Mouse (Mus musculus): ENCODE measurements around the gene Tmed10. TPM values are rescaled to one million over a fixed set of nuclear protein-coding genes. Genes with fewer than 3 reads are reported as not detected.

The Tmed10 gene
- total and polyA plus RNA-seq, 3 experiments = 60.0 to 211 (median 70.2) TPM

- Histone ChIP-seq H3K36me3 (replicated peaks in 1 of 2; ENCODE audit: control insufficient read depth in 1 of 2, insufficient read depth in 1 of 2, low read length in 1 of 2) (no peaks in the 10 kb centered on the region), H3K4me3 (replicated peaks in 1 of 3; ENCODE audit: low read depth in 2 of 3, low read length in 2 of 3, poor library complexity in 1 of 3) (no peak overlapping the region), H3K27ac (ENCODE audit: insufficient read depth, low read depth) (no peak overlapping the region), H3K4me2 (ENCODE audit: insufficient read depth, low read depth, poor library complexity, severe bottlenecking) (no peak overlapping the region), H3K4me1 (ENCODE audit: control insufficient read depth in 1 of 2, insufficient read depth in 2 of 2) (peaks cover 3 to 19% of the 10 kb centered on the region in 2 experiments), H3K27me3 (replicated peaks) (peaks cover 4% of the 10 kb centered on the region), H3K79me2 (replicated peaks; ENCODE audit: control insufficient read depth, extremely low read depth, insufficient read depth, poor library complexity, severe bottlenecking) (no peaks in the 10 kb centered on the region), H3K9me3 (replicated peaks; ENCODE audit: low read length) (no peaks in the 10 kb centered on the region), H3K9ac (ENCODE audit: insufficient read depth, low read depth) (no peak overlapping the region)
- peak; percentile 49 for DNase-seq (ENCODE audit: extremely low read depth)
- TF ChIP-seq MAZ (IDR thresholded peaks at IDR 0.05; ENCODE audit: low read depth, low read length) = no peak
- TF ChIP-seq BHLHE40 (IDR thresholded peaks at IDR 0.05; ENCODE audit: low read depth, low read length) = peak; percentile 71
- no peak for TF ChIP-seq NELFE (IDR thresholded peaks at IDR 0.05; ENCODE audit: low read depth, low read length)
- dilution Hi-C loops (cut with MboI; ENCODE audit: extremely low pct_ligation_motif_present, extremely low pct_unique_long_range_greater_than_20kb, low sequenced_read_pairs) (no loop called here), in situ Hi-C loops (cut with MboI; ENCODE audit: low pct_ligation_motif_present, low pct_unique_long_range_greater_than_20kb, low sequenced_read_pairs) (no loop called here)
Measured at GRCm38 (mm10) chr12:85420945-85421344, 46.3 kb upstream of the Tmed10 start.

- Histone ChIP-seq H3K27ac (ENCODE audit: insufficient read depth, low read depth) (no peak overlapping the region), H3K36me3 (replicated peaks in 1 of 2; ENCODE audit: control insufficient read depth in 1 of 2, insufficient read depth in 1 of 2, low read length in 1 of 2) (no peaks in the 10 kb centered on the region), H3K9me3 (replicated peaks; ENCODE audit: low read length) (peaks cover 5% of the 10 kb centered on the region), H3K79me2 (replicated peaks; ENCODE audit: control insufficient read depth, extremely low read depth, insufficient read depth, poor library complexity, severe bottlenecking) (no peaks in the 10 kb centered on the region), H3K27me3 (replicated peaks) (peaks cover 2% of the 10 kb centered on the region), H3K4me1 (ENCODE audit: control insufficient read depth in 1 of 2, insufficient read depth in 2 of 2) (peaks cover 0 to 13% of the 10 kb centered on the region in 2 experiments; a peak in 3 of 4 replicates), H3K4me3 (replicated peaks in 1 of 3; ENCODE audit: low read depth in 2 of 3, low read length in 2 of 3, poor library complexity in 1 of 3) (no peak overlapping the region), H3K9ac (ENCODE audit: insufficient read depth, low read depth) (no peak overlapping the region), H3K4me2 (ENCODE audit: insufficient read depth, low read depth, poor library complexity, severe bottlenecking) (no peak overlapping the region)
- in situ Hi-C loops (cut with MboI; ENCODE audit: low pct_ligation_motif_present, low pct_unique_long_range_greater_than_20kb, low sequenced_read_pairs) = no loop called here
- dilution Hi-C loops (cut with MboI; ENCODE audit: extremely low pct_ligation_motif_present, extremely low pct_unique_long_range_greater_than_20kb, low sequenced_read_pairs) = no loop called here
- no peak for DNase-seq (ENCODE audit: extremely low read depth)
- TF ChIP-seq MAZ (IDR thresholded peaks at IDR 0.05; ENCODE audit: low read depth, low read length) (no peak), ZNF384 (IDR thresholded peaks at IDR 0.05; ENCODE audit: low read depth, low read length) (no peak), ETS1 (conservative IDR thresholded peaks at IDR 0.05; ENCODE audit: low read depth, low read length) (no peak), GABPA (IDR thresholded peaks at IDR 0.05; ENCODE audit: insufficient replicate concordance, low read depth, low read length) (no peak), MYC (IDR thresholded peaks at IDR 0.05; ENCODE audit: low read depth, low read length) (no peak), UBTF (IDR thresholded peaks at IDR 0.05; ENCODE audit: low read depth, low read length) (no peak), CHD2 (IDR thresholded peaks at IDR 0.05; ENCODE audit: low read length) (no peak), ZMIZ1 (IDR thresholded peaks at IDR 0.05; ENCODE audit: low read depth, low read length) (no peak)
Measured at GRCm38 (mm10) chr12:85417845-85418244, 43.2 kb upstream of the Tmed10 start.

GRCm38 (mm10) chr12:85416298-85416697, 41.7 kb upstream of the Tmed10 start:
- H3K79me2 ChIP-seq (replicated peaks; ENCODE audit: control insufficient read depth, extremely low read depth, insufficient read depth, poor library complexity, severe bottlenecking) = no peaks in the 10 kb centered on the region
- no peak for DNase-seq (ENCODE audit: extremely low read depth)
- no peaks in the 10 kb centered on the region for H3K36me3 ChIP-seq (replicated peaks in 1 of 2; ENCODE audit: control insufficient read depth in 1 of 2, insufficient read depth in 1 of 2, low read length in 1 of 2)
- TF ChIP-seq IRF4 (IDR thresholded peaks at IDR 0.05; ENCODE audit: low read depth, low read length) = no peak
- TF ChIP-seq RAD21 (IDR thresholded peaks at IDR 0.05; ENCODE audit: low read depth, low read length) = no peak
- TF ChIP-seq POLR2A (IDR thresholded peaks at IDR 0.05; ENCODE audit: low read depth, low read length) = no peak
- TF ChIP-seq MXI1 (IDR thresholded peaks at IDR 0.05; ENCODE audit: low read depth, low read length) = no peak
- no peak for TF ChIP-seq TCF12 (IDR thresholded peaks at IDR 0.05; ENCODE audit: low read depth, low read length)
- no peak for TF ChIP-seq CHD2 (IDR thresholded peaks at IDR 0.05; ENCODE audit: low read length)
- TF ChIP-seq CTCF (conservative IDR thresholded peaks at IDR 0.05 in 1 of 2, IDR thresholded peaks at IDR 0.05 in 1 of 2; ENCODE audit: low read depth in 2 of 2, low read length in 2 of 2) = no peak
- no peak overlapping the region for H3K4me3 ChIP-seq (replicated peaks in 1 of 3; ENCODE audit: low read depth in 2 of 3, low read length in 2 of 3, poor library complexity in 1 of 3)
- peaks cover 0 to 13% of the 10 kb centered on the region in 2 experiments; a peak in 3 of 4 replicates for H3K4me1 ChIP-seq (ENCODE audit: control insufficient read depth in 1 of 2, insufficient read depth in 2 of 2)
- peaks cover 2% of the 10 kb centered on the region for H3K27me3 ChIP-seq (replicated peaks)
- no peak overlapping the region for H3K27ac ChIP-seq (ENCODE audit: insufficient read depth, low read depth)
- in situ Hi-C loops (cut with MboI; ENCODE audit: low pct_ligation_motif_present, low pct_unique_long_range_greater_than_20kb, low sequenced_read_pairs) (no loop called here), dilution Hi-C loops (cut with MboI; ENCODE audit: extremely low pct_ligation_motif_present, extremely low pct_unique_long_range_greater_than_20kb, low sequenced_read_pairs) (no loop called here)
- peaks cover 9% of the 10 kb centered on the region for H3K9me3 ChIP-seq (replicated peaks; ENCODE audit: low read length)
- no peak overlapping the region for H3K9ac ChIP-seq (ENCODE audit: insufficient read depth, low read depth)
- no peak overlapping the region for H3K4me2 ChIP-seq (ENCODE audit: insufficient read depth, low read depth, poor library complexity, severe bottlenecking)

Data from CH12.LX (cell line).